Mouse (Mus musculus): Measurements from ENCODE around the gene Cxcl17. TPM values are rescaled to one million over a fixed set of nuclear protein-coding genes. Genes with fewer than 3 reads are reported as not detected.
A peak's percentile ranks its signal among the peaks of the same experiment; 100 is the strongest.
"Not testable (repeated sequence)": the region's sequence is repeated elsewhere in the genome, so short reads cannot be mapped to it uniquely, and the experiment has no call there.

The Cxcl17 gene
- polyA plus RNA-seq, 1 experiment from 2014 or later, result not detected

- Histone ChIP-seq H3K4me2 (replicated peaks) (no peak overlapping the region), H3K9ac (no peak overlapping the region), H3K4me1 (replicated peaks) (no peaks in the 10 kb centered on the region; the same call in 1 of the 2 replicates), H3K4me3 (replicated peaks) (no peak overlapping the region), H3K27ac (no peak overlapping the region), H3K27me3 (replicated peaks) (no peaks in the 10 kb centered on the region), H3K36me3 (no peaks in the 10 kb centered on the region), H3K9me3 (no peaks in the 10 kb centered on the region)
- ATAC-seq, result no peak
- 80% methylated on average over 8 of the region's 8 CpGs for WGBS
Measured at GRCm38 (mm10) chr7:25419536-25419935, 6.8 kb upstream of the Cxcl17 start.

- H3K27ac ChIP-seq, result no peak overlapping the region
- H3K9ac ChIP-seq, result no peak overlapping the region
- no peaks in the 10 kb centered on the region for H3K9me3 ChIP-seq
- 68% methylated on average over 1 of the region's 1 CpGs for WGBS
- H3K4me1 ChIP-seq (replicated peaks), result no peaks in the 10 kb centered on the region; the same call in 1 of the 2 replicates
- H3K36me3 ChIP-seq, result no peaks in the 10 kb centered on the region
- H3K27me3 ChIP-seq (replicated peaks), result no peaks in the 10 kb centered on the region
- no peak overlapping the region for H3K4me3 ChIP-seq (replicated peaks)
- ATAC-seq, result no peak
- no peak overlapping the region for H3K4me2 ChIP-seq (replicated peaks)
Measured at GRCm38 (mm10) chr7:25417597-25417996, 4.9 kb upstream of the Cxcl17 start.

GRCm38 (mm10) chr7:25411861-25412260 lies 825 bp downstream of the Cxcl17 start:
- Histone ChIP-seq H3K9me3 (no peaks in the 10 kb centered on the region), H3K4me3 (replicated peaks) (no peak overlapping the region), H3K36me3 (no peaks in the 10 kb centered on the region), H3K27ac (no peak overlapping the region), H3K4me1 (replicated peaks) (no peaks in the 10 kb centered on the region), H3K4me2 (replicated peaks) (no peak overlapping the region), H3K27me3 (replicated peaks) (no peaks in the 10 kb centered on the region), H3K9ac (no peak overlapping the region)
- no peak for ATAC-seq
- 72% methylated on average over 3 of the region's 3 CpGs for WGBS

GRCm38 (mm10) chr7:25410969-25411615 lies 1.6 kb downstream of the Cxcl17 start:
- ATAC-seq, result no peak
- H3K4me1 ChIP-seq (replicated peaks), result no peaks in the 10 kb centered on the region
- no peak overlapping the region for H3K4me2 ChIP-seq (replicated peaks)
- no peaks in the 10 kb centered on the region for H3K36me3 ChIP-seq
- 68% methylated on average over 1 of the region's 1 CpGs for WGBS
- no peak overlapping the region for H3K4me3 ChIP-seq (replicated peaks)
- H3K27me3 ChIP-seq (replicated peaks), result no peaks in the 10 kb centered on the region
- H3K27ac ChIP-seq, result no peak overlapping the region
- no peaks in the 10 kb centered on the region for H3K9me3 ChIP-seq
- no peak overlapping the region for H3K9ac ChIP-seq

- no peaks in the 10 kb centered on the region for H3K4me1 ChIP-seq (replicated peaks)
- no peaks in the 10 kb centered on the region for H3K36me3 ChIP-seq
- no peaks in the 10 kb centered on the region for H3K27me3 ChIP-seq (replicated peaks)
- no peaks in the 10 kb centered on the region for H3K9me3 ChIP-seq
- WGBS, result 57% methylated on average over 4 of the region's 4 CpGs
- H3K4me3 ChIP-seq (replicated peaks), result no peak overlapping the region
- no peak overlapping the region for H3K9ac ChIP-seq
- no peak overlapping the region for H3K27ac ChIP-seq
- no peak for ATAC-seq
- H3K4me2 ChIP-seq (replicated peaks), result no peak overlapping the region
Measured at GRCm38 (mm10) chr7:25409114-25409760, 3.4 kb downstream of the Cxcl17 start.

- H3K4me2 ChIP-seq (replicated peaks), result no peak overlapping the region
- 67% methylated on average over 7 of the region's 7 CpGs for WGBS
- no peak overlapping the region for H3K4me3 ChIP-seq (replicated peaks)
- no peak overlapping the region for H3K9ac ChIP-seq
- H3K27me3 ChIP-seq (replicated peaks), result no peaks in the 10 kb centered on the region
- H3K4me1 ChIP-seq (replicated peaks), result 0 out of 2 replicates have a peak, but pooled peaks cover 2% of the 10 kb centered on the region
- H3K36me3 ChIP-seq, result no peaks in the 10 kb centered on the region
- ATAC-seq, result no peak
- H3K27ac ChIP-seq, result no peak overlapping the region
- no peaks in the 10 kb centered on the region for H3K9me3 ChIP-seq
Measured at GRCm38 (mm10) chr7:25406468-25406867, 6.2 kb downstream of the Cxcl17 start.

GRCm38 (mm10) chr7:25402671-25403101 lies 10.0 kb downstream of the Cxcl17 start:
- ATAC-seq, result peak; percentile 83
- Histone ChIP-seq H3K4me1 (replicated peaks) (0 out of 2 replicates have a peak, but pooled peaks cover 2% of the 10 kb centered on the region), H3K4me3 (replicated peaks) (no peak overlapping the region), H3K9me3 (no peaks in the 10 kb centered on the region), H3K36me3 (no peaks in the 10 kb centered on the region), H3K27me3 (replicated peaks) (no peaks in the 10 kb centered on the region), H3K4me2 (replicated peaks) (no peak overlapping the region), H3K27ac (no peak overlapping the region), H3K9ac (no peak overlapping the region)
- WGBS, result 3% methylated on average over 2 of the region's 2 CpGs

GRCm38 (mm10) chr7:25401986-25402385 lies 10.7 kb downstream of the Cxcl17 start:
- 54% methylated on average over 5 of the region's 5 CpGs for WGBS
- no peak overlapping the region for H3K9ac ChIP-seq

GRCm38 (mm10) chr7:25401551-25401950 lies 11.1 kb downstream of the Cxcl17 start:
- Histone ChIP-seq H3K4me2 (replicated peaks) (no peak overlapping the region), H3K36me3 (no peaks in the 10 kb centered on the region), H3K4me1 (replicated peaks) (0 out of 2 replicates have a peak, but pooled peaks cover 2% of the 10 kb centered on the region), H3K9me3 (no peaks in the 10 kb centered on the region), H3K27me3 (replicated peaks) (no peaks in the 10 kb centered on the region), H3K27ac (no peak overlapping the region), H3K4me3 (replicated peaks) (no peak overlapping the region), H3K9ac (no peak overlapping the region)
- no peak for ATAC-seq
- WGBS, result 57% methylated on average over 2 of the region's 2 CpGs

More at GRCm38 (mm10) chr7:25401986-25402385, 10.7 kb downstream of the Cxcl17 start:
- no peak; the same call in 1 of the 2 replicates for ATAC-seq
- no peak overlapping the region for H3K4me3 ChIP-seq (replicated peaks)
- H3K27me3 ChIP-seq (replicated peaks), result no peaks in the 10 kb centered on the region
- no peak overlapping the region for H3K4me2 ChIP-seq (replicated peaks)
- H3K9me3 ChIP-seq, result no peaks in the 10 kb centered on the region
- no peaks in the 10 kb centered on the region for H3K36me3 ChIP-seq
- H3K27ac ChIP-seq, result no peak overlapping the region
- 0 out of 2 replicates have a peak, but pooled peaks cover 2% of the 10 kb centered on the region for H3K4me1 ChIP-seq (replicated peaks)

- H3K9ac ChIP-seq; H3K36me3 ChIP-seq; H3K27ac ChIP-seq; ATAC-seq; H3K9me3 ChIP-seq; H3K27me3 ChIP-seq (replicated peaks); H3K4me3 ChIP-seq (replicated peaks); H3K4me2 ChIP-seq (replicated peaks): not testable (repeated sequence)
- H3K4me1 ChIP-seq (replicated peaks), result peaks cover 12% of the 10 kb centered on the region
Measured at GRCm38 (mm10) chr7:25399028-25399427, 13.7 kb downstream of the Cxcl17 start.

- no peak within 1 kb of the TSS for H3K4me3 ChIP-seq (replicated peaks)
- WGBS, result 97% methylated on average over 1 of the region's 1 CpGs
- H3K27ac ChIP-seq, result no peak within 1 kb of the TSS
- no peak within 1 kb of the TSS for H3K9ac ChIP-seq
- no peaks in the 10 kb centered on the region for H3K9me3 ChIP-seq
- peaks cover 16% of the 10 kb centered on the region for H3K4me1 ChIP-seq (replicated peaks)
- no peak for ATAC-seq
- no peaks in the 10 kb centered on the region for H3K36me3 ChIP-seq
- no peaks in the 10 kb centered on the region for H3K27me3 ChIP-seq (replicated peaks)
- no peak within 1 kb of the TSS for H3K4me2 ChIP-seq (replicated peaks)
Measured at GRCm38 (mm10) chr7:25398610-25399009, 14.1 kb downstream of the Cxcl17 start, which contains the start of gene Lipe. Gene Lipe, minus strand, starts transcription at chr7:25398710.

- no peak overlapping the region for H3K9ac ChIP-seq
Measured at GRCm38 (mm10) chr7:25396621-25397020, 16.1 kb downstream of the Cxcl17 start.

More at GRCm38 (mm10) chr7:25396621-25397020, 16.1 kb downstream of the Cxcl17 start:
- Histone ChIP-seq H3K4me1 (replicated peaks) (peaks cover 23% of the 10 kb centered on the region), H3K36me3 (no peaks in the 10 kb centered on the region), H3K27me3 (replicated peaks) (no peaks in the 10 kb centered on the region), H3K4me2 (replicated peaks) (peak overlapping the region; percentile 71; the same call in 1 of the 2 replicates), H3K9me3 (no peaks in the 10 kb centered on the region), H3K27ac (no peak overlapping the region), H3K4me3 (replicated peaks) (no peak overlapping the region; the same call in 1 of the 2 replicates)
- 89% methylated on average over 14 of the region's 14 CpGs for WGBS
- no peak for ATAC-seq

All from intestine, embryonic 15.5 days (tissue).